Mouse (Mus musculus): ENCODE results near the gene Six5.
"Not testable (repeated sequence)": the region's sequence is repeated elsewhere in the genome, so short reads cannot be mapped to it uniquely, and the experiment has no call there.

Gene Six5

GRCm38 (mm10) chr7:19094471-19094825, at the start of gene Six5:
Gene Six5 (plus strand): TSS chr7:19094594.
- peak; percentile 64 for DNase-seq (ENCODE audit: low read depth, low spot score)

GRCm38 (mm10) chr7:19044616-19045015, 49.8 kb upstream of the Six5 start:
- DNase-seq (ENCODE audit: low read depth, low spot score), result no peak

GRCm38 (mm10) chr7:19046286-19047069, 47.9 kb upstream of the Six5 start:
- no peak for DNase-seq (ENCODE audit: low read depth, low spot score)

GRCm38 (mm10) chr7:19048006-19048527, 46.3 kb upstream of the Six5 start:
- no peak for DNase-seq (ENCODE audit: low read depth, low spot score)

DNA sequence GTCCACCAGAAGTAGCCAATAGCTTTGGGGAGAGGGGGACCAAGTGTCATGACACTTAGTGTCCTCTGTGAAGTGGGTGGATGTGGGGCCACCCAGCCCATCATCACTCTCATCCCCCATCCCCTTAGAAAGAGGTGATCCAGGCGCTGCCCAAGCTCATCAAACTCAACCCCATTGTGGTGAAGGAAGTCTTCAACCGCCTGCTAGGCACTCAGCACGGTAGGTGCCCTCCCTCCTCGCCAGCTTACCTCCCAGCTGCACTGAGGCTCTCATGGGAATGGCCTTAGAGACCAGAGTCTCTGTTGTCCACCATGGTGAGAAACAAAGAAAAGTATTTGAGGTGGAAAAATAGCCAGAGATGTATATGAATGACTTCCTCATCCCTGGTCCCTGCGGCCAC, 45.1 kb upstream of the Six5 start:
- DNase-seq (ENCODE audit: low read depth, low spot score), result no peak

DNA sequence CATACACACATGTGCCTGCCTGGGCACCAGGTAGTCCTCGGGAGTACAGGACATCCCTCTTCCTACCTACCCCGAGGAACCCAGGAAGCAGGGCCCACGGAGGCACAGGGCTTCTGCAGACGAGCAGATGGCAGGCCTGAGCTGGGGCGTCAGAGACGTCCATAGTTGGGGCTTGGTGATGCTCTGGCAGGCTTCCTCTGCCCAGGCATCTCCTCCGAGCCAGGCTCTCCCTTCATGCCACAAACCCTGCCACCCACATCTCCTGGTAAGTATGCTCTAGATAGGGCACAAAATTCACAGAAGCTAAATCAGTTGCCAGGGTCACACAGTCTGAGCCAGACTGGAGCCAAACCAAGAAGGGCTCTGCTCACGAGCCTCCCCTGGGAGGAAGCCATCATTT, 44.2 kb upstream of the Six5 start:
- DNase-seq (ENCODE audit: low read depth, low spot score), result no peak

GRCm38 (mm10) chr7:19051161-19051560, 43.2 kb upstream of the Six5 start:
- DNase-seq (ENCODE audit: low read depth, low spot score), result no peak

GRCm38 (mm10) chr7:19052345-19053135, 41.9 kb upstream of the Six5 start:
- DNase-seq (ENCODE audit: low read depth, low spot score), result no peak

GRCm38 (mm10) chr7:19053136-19053532, 41.3 kb upstream of the Six5 start:
- no peak for DNase-seq (ENCODE audit: low read depth, low spot score)

GRCm38 (mm10) chr7:19054047-19054776, 40.2 kb upstream of the Six5 start, which contains the start of gene Rsph6a:
Gene Rsph6a (plus strand): TSS chr7:19054690.
- DNase-seq (ENCODE audit: low read depth, low spot score), result peak; percentile 86

DNA sequence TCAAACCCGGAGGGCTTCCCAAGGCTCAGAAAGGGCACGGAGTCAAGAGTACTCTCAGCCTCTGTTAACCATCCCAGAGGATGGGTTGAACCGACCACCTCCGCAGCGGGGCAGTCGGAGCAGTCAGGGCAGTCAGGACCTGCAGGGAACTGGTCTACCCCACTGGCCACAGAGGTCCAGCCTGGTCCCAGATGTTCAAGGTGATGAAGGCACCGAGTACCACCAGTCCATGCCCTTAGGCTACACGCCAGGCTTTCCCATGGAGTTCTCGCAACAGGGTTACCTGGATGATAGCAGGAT, 39.7 kb upstream of the Six5 start:
- DNase-seq (ENCODE audit: low read depth, low spot score), result no peak

- DNase-seq (ENCODE audit: low read depth, low spot score), result no peak
Measured at GRCm38 (mm10) chr7:19055108-19055507, 39.3 kb upstream of the Six5 start.

- no peak for DNase-seq (ENCODE audit: low read depth, low spot score)
Measured at GRCm38 (mm10) chr7:19057405-19057804, 37.0 kb upstream of the Six5 start.

- no peak for DNase-seq (ENCODE audit: low read depth, low spot score)
Measured at GRCm38 (mm10) chr7:19065896-19066295, 28.5 kb upstream of the Six5 start.

DNA sequence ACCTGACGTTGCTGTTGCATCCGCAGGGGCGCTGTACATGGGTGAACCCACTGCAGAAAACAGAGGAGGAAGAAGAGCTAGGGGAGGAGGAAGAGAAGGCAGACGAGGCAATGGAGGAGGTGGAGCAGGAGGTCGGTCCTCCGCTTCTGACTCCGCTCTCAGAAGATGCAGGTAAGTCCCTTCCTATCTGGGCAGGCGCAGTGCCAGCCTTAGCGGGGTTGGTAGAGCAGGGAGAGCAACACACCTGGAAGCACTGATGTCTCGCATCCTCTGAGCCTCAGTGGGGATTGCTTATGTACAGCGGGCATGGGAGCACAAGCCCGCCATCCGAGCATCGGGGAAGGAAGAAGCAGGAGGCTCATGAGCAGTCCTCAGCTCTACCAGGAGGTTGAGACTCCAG, 27.3 kb upstream of the Six5 start:
- peak; percentile 35 for DNase-seq (ENCODE audit: low read depth, low spot score)

DNA sequence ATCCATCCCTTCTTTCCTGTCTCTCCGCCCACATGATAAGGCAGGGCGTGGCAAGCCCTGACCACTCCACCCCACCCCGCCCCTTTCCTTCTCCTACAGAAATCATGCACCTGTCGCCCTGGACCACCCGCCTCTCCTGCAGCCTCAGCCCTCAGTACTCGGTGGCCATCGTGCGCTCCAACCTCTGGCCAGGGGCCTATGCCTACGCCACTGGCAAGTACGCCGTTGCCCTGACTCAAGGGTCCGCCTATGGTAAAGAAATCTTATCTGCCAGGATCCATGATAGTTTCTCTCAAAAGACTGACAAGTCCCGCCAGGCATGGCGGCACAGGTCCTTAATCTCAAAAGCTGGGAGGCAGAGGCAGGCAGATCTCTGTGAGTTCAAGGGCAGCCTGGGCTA, 26.5 kb upstream of the Six5 start:
- DNase-seq (ENCODE audit: low read depth, low spot score), result no peak

GRCm38 (mm10) chr7:19068707-19069106, 25.7 kb upstream of the Six5 start:
- peak; percentile 87 for DNase-seq (ENCODE audit: low read depth, low spot score)

- peak; percentile 73 for DNase-seq (ENCODE audit: low read depth, low spot score)
Measured at GRCm38 (mm10) chr7:19069500-19069899, 24.9 kb upstream of the Six5 start.

- DNase-seq (ENCODE audit: low read depth, low spot score), result not testable (repeated sequence)
Measured at GRCm38 (mm10) chr7:19071024-19071423, 23.4 kb upstream of the Six5 start.

DNA sequence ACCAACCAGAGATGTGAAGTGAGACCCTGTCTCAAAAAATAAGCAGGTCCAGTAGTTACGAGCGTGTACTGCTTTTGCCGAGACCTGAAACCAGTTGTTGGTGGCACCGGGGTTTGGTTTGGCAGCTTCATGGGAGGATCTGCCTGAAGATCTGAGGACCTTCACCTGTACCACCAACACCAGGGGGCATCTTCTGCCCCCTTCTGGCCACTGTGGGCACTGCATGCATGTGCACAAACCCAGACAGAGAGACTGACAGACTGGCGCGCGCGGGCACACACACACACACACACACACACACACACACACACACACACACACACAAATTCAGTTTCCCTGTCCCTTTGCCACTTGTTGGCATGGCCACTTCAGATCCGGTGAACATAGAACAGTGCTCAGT, 20.9 kb upstream of the Six5 start:
- DNase-seq (ENCODE audit: low read depth, low spot score), result peak; percentile 91

- DNase-seq (ENCODE audit: low read depth, low spot score), result peak; percentile 66
Measured at GRCm38 (mm10) chr7:19074494-19074893, 19.9 kb upstream of the Six5 start.

- DNase-seq (ENCODE audit: low read depth, low spot score), result no peak
Measured at GRCm38 (mm10) chr7:19075231-19075630, 19.2 kb upstream of the Six5 start.

Data from ZHBTc4 (cell line).